Mouse (Mus musculus) heart, postnatal 4 days (tissue): Measurements from ENCODE around the gene Ccpg1. TPM values are rescaled to one million over a fixed set of nuclear protein-coding genes. Genes with fewer than 3 reads are reported as not detected.

Experiments used
- DNase-seq: peaks from one replicate; pipeline ENCODE4 v3.0.0; 2021
- microRNA-seq, 2 experiments: library from miRNA; unstranded; fragments of <30 nt; microRNA quantifications; one replicate each; pipeline ENCODE4 v1.2.0; 2021 to 2022
- total RNA-seq, 2 experiments: library from RNA; stranded (reverse); gene quantifications; 2 replicates each; pipeline ENCODE4 v1.2.3; 2021

Gene Ccpg1
- total RNA-seq, 2 experiments from 2014 or later = 29.8 to 31.4 TPM

GRCm38 (mm10) chr9:73047906-73048305 lies 62.7 kb downstream of the Ccpg1 start:
- DNase-seq = no peak

DNA sequence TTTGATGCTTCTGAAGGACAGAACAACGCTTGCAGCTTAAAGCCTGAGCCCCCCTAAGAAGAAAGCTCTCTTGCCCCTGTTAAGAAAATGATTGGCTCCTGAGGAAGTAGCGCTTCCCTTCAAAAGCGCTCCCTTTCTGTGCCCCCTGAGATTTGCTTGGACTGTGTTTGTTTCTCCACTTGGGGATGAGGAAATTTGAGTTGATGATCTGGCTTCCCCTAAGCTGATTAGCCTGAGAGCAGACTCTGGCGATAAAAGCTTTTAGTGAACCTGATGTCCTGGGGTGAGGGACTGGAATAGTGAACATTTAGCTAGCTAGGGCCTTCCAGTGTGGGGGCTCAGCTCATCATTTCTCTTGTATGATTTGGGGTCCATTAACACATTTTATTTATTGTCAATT lies 63.7 kb downstream of the Ccpg1 start:
- no peak for DNase-seq

- no peak for DNase-seq
Observed at GRCm38 (mm10) chr9:73049833-73050232, 64.6 kb downstream of the Ccpg1 start.

GRCm38 (mm10) chr9:73050606-73051005 lies 65.4 kb downstream of the Ccpg1 start:
- DNase-seq = no peak

GRCm38 (mm10) chr9:73055441-73055911 lies 70.2 kb downstream of the Ccpg1 start:
- DNase-seq = no peak

- DNase-seq = no peak
Observed at GRCm38 (mm10) chr9:73059224-73059623, 74.0 kb downstream of the Ccpg1 start.

DNA sequence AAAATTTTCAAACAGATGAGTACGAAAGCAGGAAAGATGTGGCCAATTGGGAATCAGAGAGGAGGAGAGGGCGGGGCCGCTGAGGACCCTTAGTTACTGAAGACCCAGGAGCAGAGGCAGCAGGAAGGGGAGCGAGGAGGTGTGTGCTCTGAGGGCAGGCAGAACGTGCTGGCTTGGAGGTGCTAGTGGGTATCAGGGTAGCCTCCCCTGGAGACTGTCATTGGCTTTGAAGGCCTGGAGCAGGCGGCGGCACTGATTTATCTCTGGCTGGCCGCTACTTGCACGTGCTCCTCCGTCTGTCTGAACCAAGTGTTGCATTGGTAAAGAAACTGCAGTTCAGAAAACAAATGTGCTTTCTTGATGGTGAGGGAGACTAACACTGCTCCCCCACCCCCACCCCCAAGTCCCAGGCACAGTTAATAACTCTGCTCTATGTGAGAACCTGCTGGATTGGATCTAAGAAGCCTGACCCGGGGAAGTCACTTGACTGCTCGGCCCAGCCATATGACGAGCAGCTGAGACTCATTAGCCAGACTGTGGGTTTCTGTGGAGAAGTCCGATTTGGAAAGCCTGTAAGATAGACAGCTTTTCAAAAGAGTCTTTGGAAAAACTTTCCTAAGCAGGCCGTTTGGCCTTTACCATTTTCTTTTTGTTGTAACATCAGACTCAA lies 78.5 kb downstream of the Ccpg1 start:
- no peak for DNase-seq

Small RNAs within 50 kb of the gene (microRNA-seq; reads per million reads assigned to microRNA genes)
- 0 reads per million in 2 experiments for gene Gm27353

Other genes starting within 250 kb of the Ccpg1 start
- gene Prtg, start 178.6 kb upstream of the Ccpg1 start, total RNA-seq = under 1 TPM; 0.36 to 0.57 TPM
- 1 to 10 TPM; 7.0 to 7.1 TPM for gene Pygo1, start 59.8 kb upstream of the Ccpg1 start, total RNA-seq
- gene Dyx1c1, start 26.6 kb upstream of the Ccpg1 start, total RNA-seq = under 1 TPM; 0.32 to 0.88 TPM
- gene Gm44503, start 26.6 kb upstream of the Ccpg1 start, total RNA-seq = not detected
- 1 to 10 TPM; 4.6 to 5.3 TPM for gene Ccpg1os, start within 50 bp of the Ccpg1 start, total RNA-seq
- 1 to 10 TPM; 4.5 to 5.3 TPM for gene Pigb, start 54.9 kb downstream of the Ccpg1 start, total RNA-seq
- gene Rab27a, start 59.4 kb downstream of the Ccpg1 start, total RNA-seq = 1 to 10 TPM; 3.4 to 3.7 TPM
- not detected for gene Khdc3, start 116.4 kb downstream of the Ccpg1 start, total RNA-seq
- gene Gm20509, start 117.0 kb downstream of the Ccpg1 start, total RNA-seq = not detected
- 10 to 100 TPM; 61.8 to 61.9 TPM for gene Rsl24d1, start 128.0 kb downstream of the Ccpg1 start, total RNA-seq